Mouse (Mus musculus) heart, postnatal 4 days (tissue): ENCODE results near the gene Mlh1. TPM values are rescaled to one million over a fixed set of nuclear protein-coding genes. Genes with fewer than 3 reads are reported as not detected.

Experiments used
- DNase-seq: peaks from one replicate; pipeline ENCODE4 v3.0.0; 2021
- total RNA-seq, 2 experiments: library from RNA; stranded (reverse); gene quantifications; 2 replicates each; pipeline ENCODE4 v1.2.3; 2021

The Mlh1 gene
- total RNA-seq, 2 experiments from 2014 or later, result 24.3 to 25.0 TPM

DNA sequence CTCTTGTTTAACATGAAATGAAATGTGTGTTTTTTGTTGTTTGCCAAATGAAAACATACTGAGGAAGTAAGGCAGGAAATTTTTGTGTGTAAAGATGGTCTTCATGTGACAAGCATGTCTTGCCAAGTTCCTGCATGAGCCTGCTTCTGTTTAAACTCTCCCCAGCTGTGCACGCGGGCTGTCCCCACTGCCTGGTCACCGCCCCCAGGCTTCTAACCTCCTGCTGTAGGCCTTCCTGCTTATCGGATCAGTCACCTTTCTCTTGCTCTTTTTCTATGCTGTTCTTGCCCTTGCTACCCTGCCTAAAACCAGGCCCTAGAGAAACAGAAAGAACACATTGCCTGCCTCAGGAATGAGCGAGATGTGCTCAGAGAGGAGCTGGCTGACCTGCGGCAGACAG, 58.1 kb downstream of the Mlh1 start:
- DNase-seq, result peak; percentile 55

DNA sequence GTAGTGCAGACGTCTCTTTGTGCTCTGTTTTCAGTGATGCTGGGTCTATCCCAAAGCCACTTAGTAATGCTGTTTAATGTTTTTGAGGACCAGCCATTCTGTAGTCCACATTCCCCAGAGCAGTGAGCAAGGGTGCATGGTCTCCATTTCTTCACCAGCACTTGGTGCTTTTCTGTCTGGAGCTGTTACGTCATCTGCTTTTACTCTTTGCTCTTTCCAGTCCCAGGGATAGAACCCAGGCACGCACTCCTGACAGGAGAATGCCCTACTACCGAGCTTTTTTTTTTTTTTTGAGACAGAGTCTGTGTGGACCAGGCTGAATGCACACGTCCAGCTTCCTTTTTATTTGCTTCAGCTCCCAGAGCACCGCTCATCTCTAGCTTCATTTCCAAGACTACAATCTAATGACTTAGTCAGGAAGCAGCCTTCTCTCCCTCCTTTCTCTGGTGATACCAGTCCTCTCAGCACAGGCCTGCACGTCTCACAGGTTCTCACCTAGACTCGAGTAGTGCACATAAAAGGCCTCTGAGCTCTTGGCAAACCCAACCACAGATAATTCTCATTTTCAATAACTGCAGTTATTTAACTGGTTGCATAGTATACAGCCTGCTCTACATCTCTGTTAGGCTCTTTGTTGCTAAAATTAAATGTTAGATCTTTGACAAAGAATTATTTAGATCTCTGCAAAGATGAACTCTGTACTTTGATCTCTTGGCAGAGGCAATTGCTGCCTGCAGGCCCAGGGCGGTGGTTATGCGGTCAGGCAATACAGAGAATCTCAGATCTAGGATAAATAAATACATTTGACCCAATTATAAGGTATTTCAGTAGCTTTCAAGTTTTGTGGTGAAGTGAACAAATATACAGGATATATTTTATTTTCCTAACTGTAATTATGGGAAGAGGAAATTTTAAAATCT, 60.2 kb downstream of the Mlh1 start:
- no peak for DNase-seq

DNA sequence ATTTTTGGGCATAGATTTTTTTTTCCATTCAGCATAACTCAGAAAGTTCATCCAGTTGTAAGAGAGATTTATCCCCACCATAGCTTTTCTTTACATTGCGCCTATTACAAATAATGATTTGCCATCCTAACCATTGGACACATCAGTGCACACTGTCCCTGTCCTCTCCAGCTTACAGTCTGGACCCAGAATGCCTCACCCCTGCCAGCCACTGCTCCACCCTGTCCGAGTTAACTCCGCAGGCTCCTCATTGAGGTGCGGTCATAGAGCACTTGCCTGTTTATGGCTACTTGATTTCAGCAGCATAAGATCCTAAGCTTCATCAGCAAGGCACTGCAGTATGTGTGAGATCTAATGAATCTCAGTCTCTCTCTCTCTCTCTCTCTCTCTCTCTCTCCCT, 61.2 kb downstream of the Mlh1 start:
- DNase-seq, result no peak

DNA sequence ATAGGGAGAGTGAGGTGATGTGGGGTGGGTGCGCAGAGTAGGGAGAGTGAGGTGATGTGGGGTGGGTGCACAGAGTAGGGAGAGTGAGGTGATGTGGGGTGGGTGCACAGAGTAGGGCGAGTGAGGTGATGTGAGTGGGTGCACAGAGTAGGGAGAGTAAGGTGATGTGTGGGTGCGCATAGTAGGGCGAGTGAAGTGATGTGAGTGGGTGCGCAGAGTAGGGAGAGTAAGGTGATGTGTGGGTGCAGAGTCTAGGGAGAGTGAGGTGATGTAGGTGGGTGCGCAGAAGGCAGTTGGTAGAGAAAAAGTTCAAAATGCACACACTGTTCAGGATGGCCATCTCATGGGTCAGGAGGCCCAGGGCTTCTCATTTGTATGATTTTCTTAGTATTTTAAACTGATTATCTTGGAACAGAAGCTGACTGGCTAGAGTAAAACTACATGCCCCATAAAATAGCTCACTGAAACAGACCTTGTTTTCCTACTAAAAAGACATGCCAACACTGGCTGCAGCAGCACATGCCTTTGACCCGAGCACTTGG, 62.4 kb downstream of the Mlh1 start:
- DNase-seq, result no peak

DNA sequence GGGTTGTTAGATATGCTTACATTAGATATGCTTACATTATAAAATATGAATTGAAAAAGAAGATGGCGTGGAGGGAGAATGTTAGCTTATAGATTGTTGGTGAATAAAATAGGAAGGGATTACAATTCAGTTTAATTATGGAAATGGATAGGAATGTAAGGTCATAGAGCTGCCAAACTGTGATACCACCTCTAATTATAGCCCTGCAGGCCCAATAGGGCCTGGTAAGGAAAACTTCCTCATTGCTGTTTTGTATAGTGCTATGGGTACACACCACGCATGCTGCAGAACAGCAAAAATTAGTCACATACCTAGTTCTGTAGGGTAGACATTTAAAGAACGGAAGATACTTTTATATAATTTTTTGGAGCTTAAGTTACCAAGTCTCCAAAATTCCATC, 63.4 kb downstream of the Mlh1 start:
- DNase-seq, result no peak

DNA sequence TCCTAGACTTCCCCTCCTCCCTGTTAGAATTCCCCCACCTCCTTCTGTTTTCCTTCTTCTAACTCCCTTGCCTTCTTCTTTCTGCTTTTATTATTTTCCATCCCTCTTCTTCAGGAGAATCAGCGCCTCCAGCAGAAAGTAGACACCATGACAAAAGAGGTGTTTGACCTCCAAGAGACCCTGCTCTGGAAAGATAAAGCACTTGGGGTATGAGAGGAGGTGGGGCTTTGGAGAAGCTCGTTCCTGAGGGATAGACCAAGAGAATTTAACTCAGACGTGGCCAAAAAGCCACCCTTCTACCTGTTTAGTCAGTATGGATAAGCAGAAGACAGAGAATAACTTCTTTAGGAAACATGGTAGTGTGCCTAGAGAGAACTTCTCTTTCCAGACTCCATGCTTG, 63.9 kb downstream of the Mlh1 start:
- DNase-seq, result no peak

DNA sequence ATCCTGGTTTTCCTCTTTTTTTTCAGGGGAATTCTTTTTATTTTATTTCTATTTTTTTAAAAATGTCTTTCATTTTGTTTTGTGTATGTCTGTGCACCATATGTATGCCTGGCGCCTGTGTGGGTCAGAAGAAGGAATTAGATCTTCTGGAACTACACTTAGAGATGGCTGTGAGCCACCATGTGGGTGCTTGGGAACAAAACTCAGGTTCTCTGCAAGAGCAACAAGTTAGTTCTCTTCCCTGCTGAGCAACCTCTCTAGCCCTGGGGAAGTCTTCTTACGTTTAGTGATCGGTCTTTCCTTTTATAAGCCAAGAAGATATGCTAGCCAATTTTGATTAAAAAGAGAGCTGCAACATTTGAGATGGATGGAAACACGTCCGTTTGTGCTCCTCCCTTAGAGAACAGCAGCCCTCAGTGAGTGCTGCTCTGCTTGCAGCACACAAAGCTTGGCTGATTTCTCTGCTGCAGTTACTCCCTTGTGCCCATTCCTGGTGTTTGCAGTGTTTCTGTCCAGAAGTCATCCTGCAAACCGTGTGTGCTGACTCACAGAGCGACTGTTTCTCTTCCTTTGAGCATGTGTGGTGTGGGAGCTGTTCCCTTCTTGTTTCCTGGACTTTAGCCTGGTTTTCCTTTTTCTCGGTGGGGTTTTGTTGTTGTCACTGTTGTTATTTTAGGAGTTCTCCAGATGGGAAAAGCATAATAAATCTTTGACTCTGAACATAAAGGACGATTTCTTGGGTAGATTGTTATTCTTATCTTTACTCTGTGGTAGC, 66.8 kb downstream of the Mlh1 start:
- DNase-seq, result no peak

DNA sequence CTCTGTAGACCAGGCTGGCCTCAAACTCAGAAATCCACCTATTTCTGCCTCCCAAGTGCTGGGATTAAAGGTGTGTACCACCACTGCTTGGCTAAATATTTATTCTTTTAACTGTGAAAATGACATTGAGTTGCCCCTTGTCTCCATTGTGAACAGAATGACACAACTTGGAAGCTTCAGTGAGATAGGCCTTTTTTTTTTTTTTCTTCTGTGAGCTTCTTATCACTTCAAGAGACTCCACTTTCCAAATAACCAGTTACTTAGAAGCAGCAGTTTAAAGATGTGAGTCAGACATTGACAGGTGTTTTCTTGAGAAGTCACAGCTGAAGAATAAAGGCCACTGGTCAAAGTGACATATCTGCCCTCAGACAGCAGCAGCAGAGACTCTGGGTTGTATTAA, 71.4 kb downstream of the Mlh1 start:
- DNase-seq, result no peak

DNA sequence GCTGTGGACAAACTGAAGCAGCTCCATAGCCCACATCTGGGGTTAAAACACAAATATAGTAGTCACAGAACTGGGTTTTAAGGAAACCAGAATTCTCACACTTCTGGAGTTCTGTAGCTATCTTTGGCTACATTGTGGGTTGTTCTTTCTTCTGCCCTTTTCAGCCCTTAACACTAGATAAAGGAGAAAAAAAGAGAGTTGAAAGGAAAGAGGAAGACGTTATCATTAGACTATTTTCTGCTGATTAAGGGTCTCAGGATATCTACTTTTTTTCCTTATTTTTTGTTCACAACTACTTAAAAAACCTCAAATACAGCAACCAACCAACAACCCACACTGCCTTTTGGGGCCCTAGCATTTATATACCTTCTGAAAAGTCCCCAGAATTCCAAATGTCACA, 73.3 kb downstream of the Mlh1 start:
- no peak for DNase-seq

DNA sequence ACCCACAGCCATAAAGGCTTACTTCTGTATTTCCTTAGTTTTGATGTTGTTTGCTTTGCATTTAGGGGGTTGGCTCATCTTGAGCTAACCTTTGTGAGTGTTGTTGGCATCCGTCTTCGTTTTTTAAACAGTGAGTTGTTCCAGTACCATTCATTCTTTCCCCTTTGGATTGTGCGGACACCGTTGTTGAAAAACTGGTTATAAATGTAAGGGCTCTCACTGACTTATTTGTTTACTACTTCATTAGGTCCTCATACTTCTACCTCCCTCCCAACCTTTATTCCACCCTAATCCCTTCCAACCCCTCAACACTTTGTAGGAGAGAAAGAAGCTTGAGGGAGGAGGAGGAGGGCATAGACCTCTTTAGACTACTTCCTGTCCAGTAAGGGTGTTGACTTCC, 73.9 kb downstream of the Mlh1 start:
- no peak for DNase-seq

DNA sequence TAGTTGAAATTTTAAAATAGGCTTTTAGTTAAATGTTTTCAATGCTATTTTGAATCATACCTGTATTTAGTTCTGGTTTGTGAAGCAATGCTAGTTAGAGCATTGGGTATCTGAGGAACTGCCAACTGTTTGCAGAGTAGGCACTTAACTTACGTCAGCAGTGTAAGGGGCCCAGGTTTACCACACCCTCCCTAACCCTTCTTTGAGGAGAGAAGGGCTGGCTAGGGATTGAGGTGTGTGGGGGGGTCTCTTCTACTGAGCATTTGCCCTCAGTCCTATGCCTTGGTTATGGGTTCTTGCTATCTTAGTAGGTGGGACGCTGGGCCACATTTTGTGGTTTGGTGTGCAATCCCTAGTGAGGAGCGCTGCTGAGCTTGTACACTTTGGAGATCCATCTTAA, 74.5 kb downstream of the Mlh1 start:
- DNase-seq, result no peak

DNA sequence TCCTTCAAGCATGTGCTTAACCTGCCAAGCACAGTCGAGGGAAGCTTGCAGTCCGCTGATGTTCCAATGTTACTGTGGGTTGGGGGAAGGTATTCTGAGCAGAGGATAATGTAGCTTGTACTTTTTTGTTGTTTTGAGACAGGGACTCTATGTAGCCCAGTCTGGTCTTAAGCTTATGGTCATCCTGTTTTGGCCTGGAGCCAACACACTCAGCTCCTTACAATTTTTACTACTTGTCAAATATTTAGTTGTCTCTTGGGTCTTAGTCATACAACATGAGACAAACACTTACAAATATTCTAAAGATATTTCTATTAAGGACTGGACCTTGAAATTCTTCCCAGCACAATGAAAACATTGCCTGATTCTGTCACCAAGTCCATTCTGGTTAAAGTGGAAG, 78.4 kb downstream of the Mlh1 start:
- DNase-seq, result no peak

DNA sequence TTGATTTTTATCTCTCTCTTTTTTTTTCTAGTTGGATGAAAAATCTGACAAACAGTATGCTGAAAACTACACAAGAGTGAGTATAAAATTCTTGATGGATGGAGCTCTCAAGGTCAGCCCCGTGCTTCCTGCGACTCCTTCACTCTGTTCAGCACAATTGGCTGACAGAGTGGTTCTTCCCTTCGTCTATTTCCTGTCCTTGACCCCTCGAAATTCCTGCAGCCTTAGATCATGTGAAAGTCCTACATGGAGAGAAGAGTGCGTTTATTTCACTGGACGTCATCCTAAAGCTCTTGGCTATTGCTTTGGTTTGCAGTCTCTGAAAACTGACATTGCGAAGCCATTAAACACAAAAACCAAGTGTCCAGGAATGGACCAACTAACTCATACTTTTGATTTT, 82.9 kb downstream of the Mlh1 start:
- DNase-seq, result peak; percentile 25

DNA sequence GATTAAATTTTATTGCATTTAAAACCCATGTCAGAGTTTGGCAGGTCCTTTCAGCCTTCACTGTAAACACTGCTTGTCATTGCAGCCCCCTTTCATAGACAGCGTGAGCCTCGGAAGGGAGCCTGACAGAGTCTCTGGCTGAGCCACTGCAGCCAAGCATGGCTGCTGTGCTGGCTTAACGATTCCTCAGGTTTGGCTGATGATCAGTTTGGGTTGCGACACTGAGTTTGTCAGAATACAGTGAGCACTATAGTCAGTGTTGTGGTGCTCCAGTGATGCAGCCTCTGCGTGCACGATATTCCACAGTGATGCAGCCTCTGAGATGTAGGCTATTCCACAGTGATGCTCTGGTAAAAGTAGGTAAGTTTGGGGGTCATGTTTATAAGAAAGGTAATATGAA, 84.7 kb downstream of the Mlh1 start:
- DNase-seq, result no peak

DNA sequence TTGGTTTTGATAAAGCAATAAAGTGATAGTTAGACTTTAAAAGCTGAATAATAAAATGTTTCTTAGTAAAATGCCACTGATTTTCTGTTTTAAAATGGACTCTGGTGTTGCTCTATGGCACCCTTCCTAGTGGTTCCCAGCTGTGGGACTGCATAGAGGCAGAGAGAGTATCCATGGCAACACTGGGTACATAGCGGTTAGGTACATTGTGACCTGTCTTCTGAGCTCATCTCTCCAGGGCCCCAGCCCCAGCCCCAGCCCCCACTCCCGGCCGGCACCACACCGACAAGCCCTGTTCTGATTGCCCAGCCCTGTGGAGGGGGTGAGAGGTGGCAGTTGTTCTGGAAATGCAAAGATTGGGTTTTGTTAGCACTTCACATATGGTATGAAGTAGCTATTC, 86.7 kb downstream of the Mlh1 start:
- DNase-seq, result no peak

DNA sequence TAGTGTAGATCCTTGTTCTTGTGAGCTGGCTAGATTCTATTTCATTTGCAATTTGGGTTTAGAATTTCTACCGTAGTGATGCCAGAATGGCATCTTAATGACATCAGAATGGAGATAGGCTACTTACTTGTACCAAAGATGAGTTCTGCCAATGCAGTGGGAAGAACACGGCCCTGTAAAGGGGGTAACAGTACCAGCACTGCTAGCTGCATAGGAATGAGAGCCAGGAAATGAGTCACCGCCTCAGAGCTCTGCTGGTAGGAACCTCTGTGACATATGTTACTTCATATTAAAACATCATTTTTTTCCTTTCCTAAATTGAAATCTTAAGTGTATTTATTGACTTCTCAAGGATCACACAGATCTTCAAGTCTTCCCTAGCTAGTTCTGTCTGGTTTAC, 89.4 kb downstream of the Mlh1 start:
- DNase-seq, result no peak

DNA sequence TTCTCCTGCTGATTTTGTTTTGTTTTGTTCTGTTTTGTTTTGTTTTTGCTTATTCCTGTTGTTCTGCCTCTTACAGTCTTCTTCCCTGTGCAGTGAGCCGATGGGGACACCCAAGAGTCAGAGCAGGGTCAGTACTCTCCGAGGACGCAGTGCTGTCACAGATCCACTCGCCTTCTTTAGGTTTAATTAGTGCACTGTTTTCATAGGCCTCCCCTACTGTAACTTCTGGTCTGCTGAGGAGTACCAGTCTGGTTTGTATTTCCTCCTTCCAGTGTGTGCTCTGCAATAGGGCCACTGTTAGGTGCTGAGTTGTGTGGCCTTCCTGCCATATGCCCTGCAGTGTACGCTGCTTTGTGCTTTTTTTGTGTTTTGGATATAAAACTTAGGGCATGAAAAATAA, 92.6 kb downstream of the Mlh1 start:
- no peak for DNase-seq

Other genes with a start within 250 kb of the Mlh1 start
- 1 to 10 TPM; 5.4 to 6.7 TPM for gene Ccrl2, start 214.3 kb downstream of the Mlh1 start, total RNA-seq
- gene Lrrfip2, start 154.2 kb downstream of the Mlh1 start, total RNA-seq, result 100 to 1,000 TPM; 132 to 133 TPM
- 10 to 100 TPM; 32.5 to 35.4 TPM for gene Epm2aip1, start 138 bp upstream of the Mlh1 start, total RNA-seq
- gene Trank1, start 39.9 kb upstream of the Mlh1 start, total RNA-seq, result under 1 TPM; 0.10 to 0.14 TPM
- gene Dclk3, start 167.3 kb upstream of the Mlh1 start, total RNA-seq, result under 1 TPM; 0.86 TPM